Mouse (Mus musculus) E14TG2a.4 (cell line): Measurements from ENCODE around the gene Slc29a3.

Source experiments
- CTCF ChIP-seq: conservative IDR thresholded peaks from 2 replicates; pipeline ENCODE4 v1.5.1; 2014; ENCODE audit warnings: low read length
- NANOG ChIP-seq: IDR thresholded peaks from 2 replicates; pipeline ENCODE4 v1.6.1; 2014; ENCODE audit warnings: borderline replicate concordance, low read length, mixed read lengths
- POU5F1 ChIP-seq: IDR thresholded peaks from 2 replicates; pipeline ENCODE4 v1.6.1; 2014; ENCODE audit warnings: low read length, borderline replicate concordance

- TF ChIP-seq CTCF = no peak
- TF ChIP-seq NANOG = no peak
- TF ChIP-seq POU5F1 = no peak
Observed at GRCm38 (mm10) chr10:60747667-60748212, 4.9 kb downstream of the Slc29a3 start.
